In the genomic region with DNA sequence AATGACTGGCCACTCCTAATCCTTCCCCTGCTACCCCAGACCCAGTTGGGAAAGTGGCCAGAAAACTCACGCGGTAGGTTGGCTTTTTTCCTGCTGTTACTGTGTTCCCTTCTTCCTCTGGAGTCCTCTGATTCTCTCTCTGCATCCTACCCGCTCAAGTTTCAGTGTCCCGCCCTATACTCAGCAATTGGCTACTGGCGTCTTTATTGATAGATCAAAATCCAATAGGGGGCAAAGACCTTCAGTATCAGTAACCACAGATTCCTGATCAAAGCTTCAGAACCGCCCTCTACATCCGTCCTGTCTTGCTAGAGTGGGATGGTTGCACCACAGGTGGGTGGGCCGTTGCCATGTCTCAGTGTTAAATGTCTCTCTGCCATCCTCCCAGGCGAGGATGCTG, we compare ENCODE assay signal across 15 mouse cellular contexts. TPM values are rescaled to one million over a fixed set of nuclear protein-coding genes. Genes with fewer than 3 reads are reported as not detected.
DNase-seq lines count a peak whose midpoint lies in the region; ATAC-seq and TF ChIP-seq lines count a peak whose summit lies in the region.
"Had no signal": no experiment of that assay in that cellular context is flagged by ENCODE, and none has a peak within 500 bp of the region (broad histone marks: within the 10 kb centered on the region; RNA-seq: fewer than 3 reads in every experiment).

No protein-coding gene starts in this region.

- no peak overlapping the region for H3K27ac ChIP-seq in forebrain, embryonic 14.5 days (ENCODE audit: low read depth, low read length)
- no peak overlapping the region for H3K27ac ChIP-seq in forebrain, embryonic 12.5 days
- H3K27ac ChIP-seq in limb, embryonic 11.5 days (replicated peaks; ENCODE audit: low read depth, low read length), result no peak overlapping the region
- H3K27ac ChIP-seq in heart, embryonic 11.5 days (ENCODE audit: low read depth, low read length), result no peak overlapping the region
- H3K27ac ChIP-seq: heart, adult 2 months; kidney, postnatal 0 days; stomach, postnatal 0 days had no signal

- H3K27me3 ChIP-seq in forebrain, embryonic 14.5 days (replicated peaks; ENCODE audit: control insufficient read depth, insufficient read depth, low read length), result no peaks in the 10 kb centered on the region
- no peaks in the 10 kb centered on the region for H3K27me3 ChIP-seq in forebrain, embryonic 12.5 days
- no peaks in the 10 kb centered on the region for H3K27me3 ChIP-seq in E14TG2a.4 (ENCODE audit: insufficient read depth, low read length)
- H3K27me3 ChIP-seq in limb, embryonic 11.5 days (ENCODE audit: control insufficient read depth, insufficient read depth, low read length), result no peaks in the 10 kb centered on the region
- no peaks in the 10 kb centered on the region for H3K27me3 ChIP-seq in heart, embryonic 11.5 days (ENCODE audit: control insufficient read depth, insufficient read depth, low read length)

- no peak for TF ChIP-seq POLR2A in brain, embryonic 14.5 days (IDR thresholded peaks at IDR 0.05; ENCODE audit: borderline replicate concordance, extremely low read depth, insufficient read depth, insufficient read length, poor library complexity, severe bottlenecking)

- ATAC-seq in forebrain, embryonic 14.5 days, result no peak
- no peak for ATAC-seq in forebrain, embryonic 12.5 days (ENCODE audit: low FRiP score)
- ATAC-seq in limb, embryonic 11.5 days (ENCODE audit: insufficient number of reproducible peaks, low FRiP score, low TSS enrichment, low read depth), result peak; percentile 21; the same call in 1 of the 2 replicates
- no peak for ATAC-seq in heart, embryonic 11.5 days (replicated peaks; ENCODE audit: insufficient number of reproducible peaks, low FRiP score, low TSS enrichment)

- H3K9me3 ChIP-seq in forebrain, embryonic 14.5 days (replicated peaks; ENCODE audit: control insufficient read depth, low read length), result no peaks in the 10 kb centered on the region
- no peaks in the 10 kb centered on the region for H3K9me3 ChIP-seq in forebrain, embryonic 12.5 days
- no peaks in the 10 kb centered on the region for H3K9me3 ChIP-seq in E14TG2a.4 (ENCODE audit: low read length)
- H3K9me3 ChIP-seq in limb, embryonic 11.5 days (ENCODE audit: control insufficient read depth, low read length), result no peaks in the 10 kb centered on the region
- H3K9me3 ChIP-seq in heart, embryonic 11.5 days (replicated peaks; ENCODE audit: control insufficient read depth, low read length), result no peaks in the 10 kb centered on the region

- H3K4me1 ChIP-seq in forebrain, embryonic 14.5 days (ENCODE audit: control insufficient read depth, insufficient read depth, low read length), result no peaks in the 10 kb centered on the region
- no peaks in the 10 kb centered on the region for H3K4me1 ChIP-seq in forebrain, embryonic 12.5 days
- peaks cover 27% of the 10 kb centered on the region for H3K4me1 ChIP-seq in E14TG2a.4 (replicated peaks; ENCODE audit: low read depth, low read length)
- H3K4me1 ChIP-seq in limb, embryonic 11.5 days (ENCODE audit: control insufficient read depth, insufficient read depth, low read length), result no peaks in the 10 kb centered on the region
- 0 out of 2 replicates have a peak, but pooled peaks cover 3% of the 10 kb centered on the region for H3K4me1 ChIP-seq in heart, embryonic 11.5 days (ENCODE audit: control insufficient read depth, insufficient read depth, low read length)

- no peak overlapping the region for H3K4me3 ChIP-seq in forebrain, embryonic 14.5 days (ENCODE audit: low read depth, low read length)
- H3K4me3 ChIP-seq in forebrain, embryonic 12.5 days (replicated peaks), result no peak overlapping the region
- peak overlapping the region; percentile 71 for H3K4me3 ChIP-seq in E14TG2a.4 (replicated peaks; ENCODE audit: low read length)
- no peak overlapping the region for H3K4me3 ChIP-seq in limb, embryonic 11.5 days (ENCODE audit: low read depth, low read length)
- no peak overlapping the region for H3K4me3 ChIP-seq in heart, embryonic 11.5 days (ENCODE audit: low read depth, low read length)
- H3K4me3 ChIP-seq: heart, adult 2 months had no signal

- DNase-seq in forebrain, embryonic 14.5 days (ENCODE audit: low spot score), result peak; percentile 29
- peak; percentile 57 for DNase-seq in brain, embryonic 14.5 days (ENCODE audit: low read depth)
- DNase-seq in limb, embryonic 11.5 days (ENCODE audit: low spot score), result peak; percentile 34
- DNase-seq in layer of hippocampus, adult 9-10 months (ENCODE audit: low spot score), result no peak
- DNase-seq in left cerebral cortex, adult 11 months (ENCODE audit: low spot score), result no peak
- DNase-seq: heart, adult 2 months; heart, postnatal 4 days; lung, adult 2 months; right cerebral cortex, postnatal 4 days had no signal

- H3K9ac ChIP-seq in forebrain, embryonic 14.5 days (ENCODE audit: low read length), result no peak overlapping the region
- no peak overlapping the region for H3K9ac ChIP-seq in forebrain, embryonic 12.5 days
- H3K9ac ChIP-seq in limb, embryonic 11.5 days (ENCODE audit: low read length), result no peak overlapping the region
- H3K9ac ChIP-seq in heart, embryonic 11.5 days (ENCODE audit: low read depth, low read length), result no peak overlapping the region

- no peak overlapping the region for H3K4me2 ChIP-seq in forebrain, embryonic 14.5 days (ENCODE audit: low read length)
- H3K4me2 ChIP-seq in forebrain, embryonic 12.5 days, result no peak overlapping the region
- no peak overlapping the region for H3K4me2 ChIP-seq in limb, embryonic 11.5 days (ENCODE audit: low read depth, severe bottlenecking)
- no peak overlapping the region for H3K4me2 ChIP-seq in heart, embryonic 11.5 days

- no peaks in the 10 kb centered on the region for H3K36me3 ChIP-seq in forebrain, embryonic 14.5 days (ENCODE audit: control insufficient read depth, insufficient read depth, low read length)
- no peaks in the 10 kb centered on the region for H3K36me3 ChIP-seq in forebrain, embryonic 12.5 days (replicated peaks)
- H3K36me3 ChIP-seq in E14TG2a.4 (ENCODE audit: insufficient read depth, low read length), result peaks cover 6% of the 10 kb centered on the region
- H3K36me3 ChIP-seq in limb, embryonic 11.5 days (ENCODE audit: control insufficient read depth, insufficient read depth, low read length), result no peaks in the 10 kb centered on the region
- no peaks in the 10 kb centered on the region for H3K36me3 ChIP-seq in heart, embryonic 11.5 days (ENCODE audit: control insufficient read depth, insufficient read depth, low read length)

- 13% methylated on average over 9 of the region's 9 CpGs for WGBS in forebrain, embryonic 14.5 days
- WGBS in forebrain, embryonic 12.5 days, result 15% methylated on average over 9 of the region's 9 CpGs
- 8% methylated on average over 9 of the region's 9 CpGs for WGBS in limb, embryonic 11.5 days
- WGBS in heart, embryonic 11.5 days (ENCODE audit: insufficient replicate concordance), result 27% methylated on average over 9 of the region's 9 CpGs

- no peak for TF ChIP-seq CTCF in E14TG2a.4 (conservative IDR thresholded peaks at IDR 0.05; ENCODE audit: low read length)
- no peak for TF ChIP-seq CTCF in brain, embryonic 14.5 days (IDR thresholded peaks at IDR 0.05; ENCODE audit: borderline replicate concordance, extremely low read depth, insufficient read depth, insufficient read length)

RNA-seq across cellular contexts. Expression of a gene that starts 19.5 kb away (rescaled TPM):
- polyA plus RNA-seq in forebrain, embryonic 14.5 days (2014; fragmentation: Nextera tagmentation; extraction: Ambion mirVana), result 10.2 and 12.6 TPM in 2 replicates
- 5.7 and 6.0 TPM in 2 replicates for polyA plus RNA-seq in forebrain, embryonic 12.5 days (2016; fragmentation: Nextera tagmentation; extraction: Ambion mirVana)
- polyA plus RNA-seq in brain, embryonic 14.5 days (2012; rRNA removed), result 5.0 and 5.8 TPM in 2 replicates
- polyA plus RNA-seq in limb, embryonic 11.5 days (2014; fragmentation: Nextera tagmentation; extraction: Ambion mirVana), result 7.2 and 7.3 TPM in 2 replicates
- 7.1 and 7.9 TPM in 2 replicates for polyA plus RNA-seq in heart, embryonic 11.5 days (2014; fragmentation: Nextera tagmentation; extraction: Ambion mirVana)

RNA-seq across cellular contexts. Expression of a gene that starts 29.0 kb away (rescaled TPM):
- polyA plus RNA-seq in forebrain, embryonic 14.5 days (2014; fragmentation: Nextera tagmentation; extraction: Ambion mirVana), result 5.4 and 6.0 TPM in 2 replicates
- 5.0 and 5.8 TPM in 2 replicates for polyA plus RNA-seq in forebrain, embryonic 12.5 days (2016; fragmentation: Nextera tagmentation; extraction: Ambion mirVana)
- 6.5 and 7.0 TPM in 2 replicates for polyA plus RNA-seq in brain, embryonic 14.5 days (2012; rRNA removed)
- polyA plus RNA-seq in limb, embryonic 11.5 days (2014; fragmentation: Nextera tagmentation; extraction: Ambion mirVana), result 5.5 and 7.2 TPM in 2 replicates
- polyA plus RNA-seq in heart, embryonic 11.5 days (2014; fragmentation: Nextera tagmentation; extraction: Ambion mirVana), result 4.6 and 5.7 TPM in 2 replicates

RNA-seq across cellular contexts. Expression of a gene that starts 56.8 kb away (rescaled TPM):
- polyA plus RNA-seq in forebrain, embryonic 14.5 days (2014; fragmentation: Nextera tagmentation; extraction: Ambion mirVana), result not detected in 2 replicates
- 0.10 TPM in 1 of 2 replicates, not detected in the other for polyA plus RNA-seq in forebrain, embryonic 12.5 days (2016; fragmentation: Nextera tagmentation; extraction: Ambion mirVana)
- 0.03 and 0.11 TPM in 2 replicates for polyA plus RNA-seq in brain, embryonic 14.5 days (2012; rRNA removed)
- 0.05 TPM in 1 of 2 replicates, not detected in the other for polyA plus RNA-seq in limb, embryonic 11.5 days (2014; fragmentation: Nextera tagmentation; extraction: Ambion mirVana)
- 0.17 and 0.20 TPM in 2 replicates for polyA plus RNA-seq in heart, embryonic 11.5 days (2014; fragmentation: Nextera tagmentation; extraction: Ambion mirVana)
- polyA plus RNA-seq: C2C12; kidney, postnatal 0 days; lung, adult 2 months; stomach, postnatal 0 days had no signal

Comparison
In these comparisons a context has a peak if more than half of its experiments do, and no peak if none do; other contexts are left out.
1. DNase-seq: peak in forebrain, embryonic 14.5 days (single experiment), brain, embryonic 14.5 days (single experiment) and limb, embryonic 11.5 days (single experiment); none in layer of hippocampus, adult 9-10 months (single experiment) and left cerebral cortex, adult 11 months (single experiment).